Mouse (Mus musculus) fat pad, adult 2 months (tissue): ENCODE results near the gene Tmc8.
"Not testable (repeated sequence)": the region's sequence is repeated elsewhere in the genome, so short reads cannot be mapped to it uniquely, and the experiment has no call there.

Source experiments
- DNase-seq: peaks from one replicate; pipeline ENCODE4 v3.0.0-alpha.2; 2011; ENCODE audit warnings: low read depth, low spot score; ENCODE audit errors: extremely low read depth

The Tmc8 gene

DNA sequence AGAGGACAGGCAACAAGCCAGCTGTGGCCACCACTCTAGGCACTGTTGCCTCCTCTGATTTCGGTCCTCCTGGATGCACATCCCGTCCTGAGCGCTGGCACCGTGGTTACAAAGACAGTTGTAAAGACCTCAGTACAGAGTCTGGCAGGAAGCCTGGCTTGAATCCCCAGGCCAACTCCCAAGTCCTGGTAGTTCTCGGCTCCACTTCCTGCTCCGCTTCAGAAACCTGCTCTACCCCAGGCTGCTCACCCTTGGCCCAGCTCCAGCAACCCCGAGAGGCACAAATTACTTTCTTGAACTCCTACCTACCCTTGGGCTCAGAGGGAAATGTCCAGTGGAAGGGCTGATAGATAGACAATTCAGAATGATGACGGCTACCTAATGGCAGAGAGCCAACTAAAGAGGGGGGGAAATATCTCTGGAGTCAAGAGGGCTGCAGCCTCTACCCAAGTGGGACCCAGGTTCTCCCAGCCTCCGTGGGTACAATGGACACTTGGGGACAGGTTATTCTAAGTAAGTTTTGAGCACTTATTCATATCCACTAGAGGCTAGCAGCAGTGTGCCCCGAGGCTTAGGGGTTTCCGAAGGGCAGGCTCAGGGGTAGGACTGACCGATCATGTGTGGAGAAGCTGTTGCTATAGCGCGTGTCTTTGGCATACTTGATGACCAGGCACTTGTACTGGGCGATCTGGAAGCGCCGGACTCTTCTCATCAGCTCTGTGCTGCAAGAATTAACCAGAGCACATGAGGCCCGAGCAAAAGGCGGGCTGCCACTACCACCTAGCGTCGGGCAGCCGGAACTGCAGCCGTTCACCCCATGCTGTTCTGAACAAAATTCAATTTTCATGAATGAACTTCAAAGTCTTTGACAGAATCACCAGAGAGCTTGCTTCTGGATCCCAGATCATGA lies 42.4 kb downstream of the Tmc8 start:
- DNase-seq: peak; percentile 71

DNA sequence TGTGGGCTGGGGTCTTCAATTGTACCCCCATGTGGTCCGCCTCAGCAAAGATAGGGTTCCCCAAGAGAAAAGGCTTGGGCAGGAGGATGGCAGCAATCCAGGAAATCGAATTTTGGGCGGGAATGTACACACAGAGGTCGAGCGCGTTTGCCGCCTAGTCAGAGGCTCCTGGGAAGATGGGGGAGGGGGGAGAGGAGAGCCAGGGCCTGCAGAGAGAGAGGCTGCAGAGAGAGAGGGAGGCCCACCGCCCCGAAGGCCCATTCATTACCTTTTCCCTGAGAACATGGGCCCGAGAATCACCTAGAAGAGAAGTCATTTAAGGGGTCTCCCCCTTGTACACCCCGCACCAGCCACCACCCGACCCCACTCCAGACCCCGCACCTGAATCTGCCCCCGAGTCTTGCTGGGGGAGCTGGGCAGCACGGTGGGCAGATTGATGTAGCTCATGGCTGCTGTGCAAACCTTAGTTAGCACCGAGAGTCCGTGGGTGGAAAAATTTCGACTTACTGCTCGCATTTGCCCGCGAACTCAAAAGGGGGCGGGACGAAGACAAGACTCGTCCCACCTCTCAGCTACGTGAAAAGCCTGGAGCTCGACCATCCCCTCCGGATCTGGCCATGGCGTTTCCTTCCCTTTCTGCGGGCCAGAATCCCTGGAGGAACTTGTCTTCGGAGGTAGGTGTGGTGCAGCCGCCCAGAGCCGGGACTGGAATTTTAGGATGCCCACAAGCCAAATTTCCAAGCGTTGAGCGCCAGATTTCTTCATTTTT lies 43.6 kb downstream of the Tmc8 start, which contains the start of the genes Afmid and Tk1:
TSS of gene Afmid (plus strand) at position 592 of the 769 bp plus-strand sequence.
TSS of gene Tk1 (minus strand) at position 760 of the 769 bp plus-strand sequence.
- DNase-seq: peak; percentile 95

DNA sequence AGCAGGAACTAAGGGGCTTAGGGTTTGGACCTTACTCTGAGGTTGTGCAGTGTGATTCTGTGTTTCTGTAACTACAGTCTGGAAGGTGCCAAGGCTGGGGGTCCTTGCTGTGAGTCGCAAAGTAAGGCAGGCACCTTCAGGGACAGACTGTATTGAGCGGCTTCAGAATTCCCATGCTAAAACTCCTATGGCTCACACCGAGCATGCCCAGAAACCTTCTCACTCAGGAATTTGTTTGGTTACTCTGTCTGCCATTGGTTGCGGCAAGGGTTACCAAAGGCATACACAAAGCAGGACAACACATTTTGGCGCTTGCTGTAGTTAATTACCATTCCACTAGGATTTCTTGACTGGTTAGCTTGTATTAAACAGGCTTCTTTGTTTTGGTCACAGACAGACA lies 44.3 kb downstream of the Tmc8 start:
- no peak for DNase-seq

DNA sequence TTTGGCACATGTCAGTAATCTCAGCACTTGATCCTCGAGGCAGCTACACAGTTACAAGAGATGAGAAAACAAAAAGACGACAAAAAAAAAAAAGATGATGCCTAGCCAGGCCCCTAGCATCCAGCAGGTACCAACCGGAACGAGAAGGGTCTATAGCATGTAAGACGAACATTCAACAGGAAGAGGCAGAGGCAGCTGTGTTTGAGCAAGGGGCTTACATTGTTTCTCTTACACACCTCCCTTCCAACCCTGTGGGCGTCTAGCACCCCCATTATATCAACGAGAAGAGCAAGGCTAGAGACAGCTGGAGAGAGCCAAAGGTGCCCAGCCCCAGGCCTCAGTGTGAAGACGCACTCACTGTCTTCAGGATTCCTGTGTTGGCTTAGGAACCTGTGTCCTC lies 45.0 kb downstream of the Tmc8 start:
- no peak for DNase-seq

DNA sequence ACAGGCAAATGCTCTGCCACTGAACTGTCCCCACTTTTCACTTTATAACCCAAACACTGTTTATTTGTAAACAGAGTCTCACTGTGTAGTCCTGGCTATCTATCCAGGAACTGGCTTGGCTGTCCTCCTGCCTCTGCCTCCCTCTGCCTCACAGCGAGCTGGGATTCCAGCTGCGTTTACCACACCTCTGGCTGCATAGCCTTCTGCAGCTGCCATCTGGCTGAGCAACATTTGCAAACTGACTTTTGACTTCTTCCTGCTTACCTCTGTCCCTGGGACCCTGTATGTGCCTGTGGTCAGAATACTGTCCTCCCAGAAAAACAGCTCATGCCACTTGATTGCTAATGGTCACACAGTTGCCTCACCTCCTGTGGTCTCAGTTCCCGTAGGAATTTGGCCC lies 45.5 kb downstream of the Tmc8 start:
- no peak for DNase-seq

DNA sequence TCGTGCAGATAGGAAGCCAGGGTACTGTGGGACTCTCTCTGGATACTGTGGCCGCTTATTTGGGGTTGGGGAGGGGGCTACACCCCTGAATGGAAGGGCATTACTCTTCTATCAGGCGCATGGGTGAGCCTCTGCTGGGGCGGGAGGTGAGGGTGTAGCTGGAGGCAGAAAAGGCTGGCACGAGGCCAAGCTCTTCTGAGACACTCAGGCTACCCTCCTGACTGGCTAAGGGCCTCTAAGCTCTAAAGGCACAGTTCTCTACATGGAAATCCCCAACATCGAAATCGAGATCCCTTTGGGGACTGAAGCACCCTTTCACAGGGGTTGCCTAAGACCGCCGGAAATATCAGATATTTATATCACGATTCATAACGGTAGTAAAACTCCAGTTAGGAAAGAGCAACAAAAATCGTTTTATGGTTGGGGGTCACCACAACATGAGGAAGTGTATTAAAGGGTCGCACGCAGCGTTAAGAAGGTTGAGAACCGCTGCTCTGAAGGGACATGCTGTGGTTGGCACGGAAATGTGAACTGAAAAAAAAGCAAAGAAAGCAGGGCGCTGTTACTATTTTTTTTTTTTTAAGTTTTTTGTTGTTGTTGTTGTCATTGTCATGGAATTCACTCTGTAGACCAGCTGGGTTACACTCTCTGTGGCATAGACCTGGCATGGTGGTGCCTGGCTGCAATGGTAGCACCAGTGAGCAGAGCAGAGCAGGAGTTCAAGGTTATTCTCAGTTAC lies 46.4 kb downstream of the Tmc8 start:
- no peak for DNase-seq

DNA sequence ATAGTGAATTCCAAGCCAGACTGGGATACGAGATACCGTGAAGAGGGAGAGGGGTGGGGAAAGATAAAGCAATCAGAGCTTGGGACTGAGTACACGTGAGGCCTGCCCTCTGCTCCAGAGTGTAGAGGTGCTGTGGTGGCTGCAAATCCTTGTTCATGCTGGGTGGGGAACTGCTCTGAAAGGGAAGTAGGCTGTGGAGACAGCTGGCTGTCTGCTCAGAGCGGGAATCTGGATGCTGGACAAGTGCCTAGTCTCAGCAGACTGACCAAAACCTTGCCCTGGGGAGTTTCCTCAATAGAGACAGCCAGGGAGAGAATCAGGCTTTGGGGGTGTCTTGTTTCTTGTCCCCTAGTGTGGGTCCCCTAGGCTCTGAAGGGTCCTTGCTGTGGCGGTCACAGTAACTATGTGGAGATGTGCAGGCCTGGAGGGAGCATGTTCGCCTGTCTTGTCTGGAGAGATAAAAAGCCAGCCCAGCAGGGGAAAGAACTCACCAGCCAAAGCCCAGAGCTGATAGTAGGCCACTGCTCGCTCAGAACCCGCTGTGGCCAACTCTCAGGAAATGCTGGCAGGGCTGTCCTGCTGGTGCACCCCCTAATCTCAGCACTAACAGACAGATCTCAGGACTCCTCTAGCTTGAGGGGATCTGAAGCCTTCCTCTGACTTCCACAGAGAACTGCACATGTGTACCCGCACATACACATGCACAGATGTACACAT lies 47.2 kb downstream of the Tmc8 start:
- DNase-seq: no peak

DNA sequence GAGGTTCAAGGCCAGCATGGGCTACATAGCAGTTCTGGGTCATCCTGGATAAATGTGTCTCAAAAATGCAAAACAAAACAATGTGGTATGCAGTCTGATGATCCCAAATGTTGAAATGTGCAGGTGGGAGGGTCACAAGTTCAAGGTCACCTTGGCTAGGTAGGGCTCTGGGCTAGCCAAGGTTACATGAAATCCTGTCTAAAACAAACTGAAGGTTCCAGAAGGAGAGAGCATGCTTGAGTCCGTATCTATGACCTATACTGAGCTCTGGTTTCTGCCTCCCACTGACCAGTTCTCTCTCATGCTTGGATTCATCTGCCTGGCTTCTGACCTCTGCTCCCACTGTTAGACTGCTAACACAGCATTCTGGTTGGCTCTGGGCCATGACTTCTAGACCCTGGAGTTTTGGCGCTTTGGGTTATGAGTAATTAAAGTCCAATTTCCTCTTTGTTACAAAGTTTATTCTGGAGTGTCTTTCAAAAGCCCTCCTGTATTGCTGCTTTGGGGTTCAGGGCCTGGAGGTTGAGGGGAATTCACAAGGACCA lies 47.9 kb downstream of the Tmc8 start:
- no peak for DNase-seq

DNA sequence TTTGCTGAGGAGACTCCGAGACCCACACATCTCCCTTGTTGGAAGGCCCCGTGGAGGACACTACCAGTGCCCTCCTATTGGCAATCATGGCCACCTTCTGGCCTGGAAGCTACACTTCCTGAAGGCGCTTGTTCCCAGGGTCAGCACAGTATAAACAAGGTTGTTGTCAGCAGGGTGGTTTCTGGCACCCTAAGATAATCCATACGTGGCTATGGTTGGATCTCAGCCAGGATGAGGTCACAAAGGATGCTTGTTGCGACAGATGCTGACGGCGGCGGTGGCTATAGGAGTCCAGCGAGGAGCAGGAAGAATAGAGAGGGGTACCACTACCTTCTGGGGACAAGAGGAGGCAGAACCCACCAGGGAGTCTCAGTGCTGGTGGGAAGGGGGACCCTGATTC lies 48.5 kb downstream of the Tmc8 start:
- no peak for DNase-seq

DNA sequence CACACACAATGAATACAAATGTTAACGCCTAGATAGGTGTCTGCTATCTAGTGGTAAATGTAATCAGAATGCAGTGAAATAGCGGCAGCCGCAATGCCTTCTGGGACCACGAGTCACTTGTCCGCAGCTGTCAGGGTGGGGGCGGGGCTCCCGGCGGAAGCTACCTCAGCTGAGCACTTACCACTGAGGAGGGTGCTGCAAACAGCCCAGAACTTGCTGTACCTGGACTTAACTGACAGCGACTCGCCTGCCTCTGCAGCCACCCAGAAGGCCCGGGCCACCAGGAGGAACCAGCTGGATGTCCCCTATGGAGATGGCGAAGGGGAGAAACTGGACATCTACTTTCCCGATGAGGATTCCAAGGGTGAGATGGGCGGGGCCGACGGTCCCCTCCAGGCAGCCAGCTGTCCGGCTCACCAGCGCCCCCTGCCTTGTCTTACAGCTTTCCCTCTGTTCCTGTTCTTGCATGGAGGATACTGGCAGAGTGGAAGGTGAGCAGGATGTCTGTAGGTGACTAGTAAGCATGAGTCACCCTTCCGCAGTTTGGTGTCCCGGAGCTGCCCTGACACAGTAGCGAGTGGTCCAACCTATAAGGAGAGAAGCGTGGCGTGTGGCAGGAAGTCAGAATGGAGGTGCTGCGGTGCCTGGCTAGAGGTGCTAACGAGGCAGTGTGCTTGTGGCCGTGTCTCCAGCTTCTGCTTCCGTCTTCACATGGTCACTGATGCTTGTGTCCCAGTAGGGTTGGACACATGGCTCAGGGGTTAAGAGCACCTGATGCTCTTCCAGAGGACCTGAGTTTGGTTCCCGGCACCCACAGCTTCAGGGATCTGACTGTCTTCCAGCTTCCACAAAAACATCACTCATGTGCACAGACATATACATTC lies 50.5 kb downstream of the Tmc8 start:
- no peak for DNase-seq

DNA sequence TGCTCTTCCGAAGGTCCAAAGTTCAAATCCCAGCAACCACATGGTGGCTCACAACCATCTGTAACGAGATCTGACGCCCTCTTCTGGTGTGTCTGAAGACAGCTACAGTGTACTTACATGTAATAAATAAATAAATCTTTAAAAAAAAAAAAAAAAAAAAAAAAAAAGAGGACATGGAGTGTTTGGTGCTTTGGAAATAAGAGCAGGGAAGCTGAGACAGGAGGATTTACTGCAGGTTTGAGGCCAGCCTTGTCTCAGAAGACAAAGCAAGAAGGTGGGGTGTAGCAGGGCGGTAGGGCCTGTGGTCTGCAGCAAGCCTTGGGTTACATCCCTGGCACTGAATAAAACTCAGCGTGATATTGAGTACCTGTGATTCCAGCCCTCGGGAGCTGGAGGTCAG lies 51.6 kb downstream of the Tmc8 start:
- DNase-seq: not testable (repeated sequence)

DNA sequence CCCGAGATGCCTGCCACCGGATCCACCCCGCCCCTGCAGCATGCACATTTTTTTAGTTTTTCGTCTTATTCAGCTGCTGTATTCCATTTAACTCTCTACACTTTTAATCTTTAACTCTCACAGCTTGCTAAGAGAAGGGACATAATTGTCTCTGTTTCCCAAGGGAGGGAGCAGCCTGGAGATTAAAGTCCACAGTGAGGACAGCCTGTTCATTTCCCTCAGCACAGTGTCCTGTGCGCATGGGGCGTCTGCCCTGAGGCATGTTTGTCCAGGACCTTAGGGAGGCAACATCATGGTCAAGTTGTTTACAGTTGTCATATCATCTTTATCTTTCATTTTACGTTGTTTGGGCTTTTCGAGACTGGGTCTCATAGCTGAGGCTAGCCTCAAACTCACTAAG lies 52.2 kb downstream of the Tmc8 start:
- DNase-seq: no peak

DNA sequence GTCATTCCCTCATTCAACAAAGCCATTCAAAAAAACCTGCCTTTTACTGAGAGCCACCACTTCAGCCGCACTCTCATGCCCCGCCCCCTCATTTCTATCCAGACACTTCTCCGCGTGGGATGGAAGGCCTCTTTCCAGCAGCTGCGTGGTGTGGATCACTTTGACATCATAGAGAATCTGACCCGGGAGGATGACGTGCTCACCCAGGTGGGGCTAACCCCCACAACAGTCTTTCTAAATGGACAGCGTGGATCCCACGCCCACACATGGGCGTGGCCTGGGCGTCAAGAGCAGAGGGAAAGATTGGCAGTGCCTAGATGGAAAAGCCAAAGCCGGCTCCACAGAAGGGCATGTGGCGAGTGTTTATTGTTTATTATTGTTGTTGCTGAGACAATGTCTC lies 54.4 kb downstream of the Tmc8 start:
- DNase-seq: no peak

DNA sequence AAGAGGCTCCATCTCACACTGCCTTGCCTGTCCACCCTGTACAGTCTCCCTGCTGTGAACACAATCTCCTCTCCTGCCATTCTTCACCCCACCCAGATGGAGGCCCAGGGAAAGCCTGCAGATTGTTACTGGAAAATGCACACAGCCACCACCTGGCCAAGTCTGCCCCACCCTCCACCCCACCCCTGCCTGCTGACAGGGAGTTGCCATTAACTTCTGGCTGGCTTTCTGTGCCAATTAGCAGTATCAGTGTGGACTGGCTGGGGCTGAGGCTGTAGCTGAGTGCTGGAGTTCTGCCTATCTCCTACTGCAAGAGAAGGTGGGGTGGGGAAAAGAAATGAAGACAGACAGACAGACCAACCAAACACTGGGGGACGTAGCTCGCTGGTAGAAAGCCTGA lies 56.7 kb downstream of the Tmc8 start:
- no peak for DNase-seq

DNA sequence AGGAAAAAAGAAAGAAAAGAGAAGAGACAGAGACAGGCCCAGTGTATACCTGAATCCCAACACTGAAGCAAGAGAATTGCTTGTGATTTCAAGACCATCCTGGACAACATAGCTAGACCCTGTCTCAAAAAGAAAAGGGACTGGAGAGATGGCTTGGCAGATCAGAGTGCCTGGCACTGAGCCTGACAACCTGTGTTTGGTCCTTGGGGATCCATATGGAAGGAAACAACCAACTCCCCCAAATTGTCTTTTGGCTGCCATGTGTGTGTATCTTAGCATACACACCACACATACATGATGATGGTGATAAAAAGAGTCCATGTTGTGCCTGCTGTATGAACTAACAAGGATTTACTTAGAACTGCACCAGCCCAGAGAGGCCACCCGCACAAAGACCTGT lies 57.1 kb downstream of the Tmc8 start:
- DNase-seq: no peak

DNA sequence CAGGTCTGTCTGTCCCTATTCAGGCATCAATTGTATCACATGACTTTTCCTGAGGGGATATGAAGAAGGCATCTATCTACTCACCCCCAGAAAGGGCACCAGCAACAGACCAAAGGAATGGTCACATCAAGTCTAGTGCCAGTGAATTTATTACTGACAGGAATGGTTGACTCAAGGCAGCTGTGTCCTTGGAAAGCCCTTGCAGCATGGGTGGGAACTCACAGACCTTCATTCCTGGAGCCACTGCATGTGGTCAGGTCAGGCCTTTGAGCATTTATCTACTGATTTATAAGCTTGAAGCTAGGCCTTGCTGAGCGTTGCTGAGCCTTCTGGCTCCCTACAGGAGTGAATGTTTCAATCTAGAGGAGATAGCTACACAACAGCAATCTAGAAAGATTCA lies 59.0 kb downstream of the Tmc8 start:
- DNase-seq: no peak
